Mouse (Mus musculus): ENCODE measurements around the gene Ppp1ca. TPM values are rescaled to one million over a fixed set of nuclear protein-coding genes. Genes with fewer than 3 reads are reported as not detected.
A peak's percentile ranks its signal among the peaks of the same experiment; 100 is the strongest.

The Ppp1ca gene
- polyA plus RNA-seq, 1 experiment from 2014 or later: 727 TPM

DNA sequence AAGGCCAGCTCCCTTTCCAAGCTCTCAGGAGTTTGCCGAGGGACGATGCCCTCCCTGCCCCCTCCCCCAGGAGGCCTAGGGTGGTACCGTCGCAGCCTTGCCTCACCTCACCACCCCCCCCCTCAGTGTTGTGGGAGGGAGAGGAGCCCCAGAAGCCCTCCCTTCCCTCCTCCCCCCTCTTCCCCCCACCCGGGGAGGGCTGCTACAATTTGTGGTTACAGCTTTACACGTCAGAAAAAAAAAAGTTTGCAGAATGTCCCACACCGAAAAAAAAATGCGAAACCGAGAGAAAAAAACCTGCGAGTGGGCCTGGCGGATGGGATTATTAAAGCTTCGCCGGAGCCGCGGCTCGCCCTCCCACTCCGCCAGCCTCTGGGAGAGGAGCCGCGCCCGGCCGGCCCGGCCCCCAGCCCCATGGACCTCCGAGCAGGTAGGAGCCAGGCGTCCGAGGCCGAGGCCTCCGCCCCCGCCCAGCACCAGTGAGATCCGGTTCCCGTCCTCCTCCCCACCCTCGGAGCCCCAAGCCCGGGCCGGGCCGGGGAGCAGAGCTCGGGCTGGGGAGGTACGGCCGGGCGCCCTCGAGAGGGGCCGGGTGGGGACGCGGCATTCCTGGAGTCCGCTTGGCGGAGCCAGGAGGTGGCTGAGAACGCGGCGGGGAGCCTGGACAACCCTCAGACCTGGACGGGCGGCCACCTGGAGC, 22.4 kb downstream of the Ppp1ca start, which contains the start of the genes Clcf1 and AC109138.7:
Gene Clcf1, plus strand, starts transcription at position 168 of the 700 bp plus-strand sequence.
Gene AC109138.7, plus strand, starts transcription at position 287 of the 700 bp plus-strand sequence.
- Histone ChIP-seq H3K9ac (ENCODE audit: low read length) (peak within 1 kb of the TSS; percentile 96), H3K27ac (ENCODE audit: low read length) (peak within 1 kb of the TSS; percentile 95), H3K4me3 (replicated peaks; ENCODE audit: low read length) (peak within 1 kb of the TSS; percentile 80), H3K4me1 (ENCODE audit: control insufficient read depth, insufficient read depth, low read length) (peaks cover 54% of the 10 kb centered on the region), H3K4me2 (ENCODE audit: low read depth, low read length) (peak within 1 kb of the TSS; percentile 92), H3K9me3 (replicated peaks; ENCODE audit: control insufficient read depth, low read length) (no peaks in the 10 kb centered on the region), H3K27me3 (ENCODE audit: control insufficient read depth, insufficient read depth, low read length) (no peaks in the 10 kb centered on the region), H3K36me3 (ENCODE audit: control insufficient read depth, insufficient read depth, low read length) (no peaks in the 10 kb centered on the region)
- ATAC-seq (ENCODE audit: insufficient read depth, low FRiP score): peak; percentile 61
- WGBS: under 1% methylated on average over 49 of the region's 49 CpGs

DNA sequence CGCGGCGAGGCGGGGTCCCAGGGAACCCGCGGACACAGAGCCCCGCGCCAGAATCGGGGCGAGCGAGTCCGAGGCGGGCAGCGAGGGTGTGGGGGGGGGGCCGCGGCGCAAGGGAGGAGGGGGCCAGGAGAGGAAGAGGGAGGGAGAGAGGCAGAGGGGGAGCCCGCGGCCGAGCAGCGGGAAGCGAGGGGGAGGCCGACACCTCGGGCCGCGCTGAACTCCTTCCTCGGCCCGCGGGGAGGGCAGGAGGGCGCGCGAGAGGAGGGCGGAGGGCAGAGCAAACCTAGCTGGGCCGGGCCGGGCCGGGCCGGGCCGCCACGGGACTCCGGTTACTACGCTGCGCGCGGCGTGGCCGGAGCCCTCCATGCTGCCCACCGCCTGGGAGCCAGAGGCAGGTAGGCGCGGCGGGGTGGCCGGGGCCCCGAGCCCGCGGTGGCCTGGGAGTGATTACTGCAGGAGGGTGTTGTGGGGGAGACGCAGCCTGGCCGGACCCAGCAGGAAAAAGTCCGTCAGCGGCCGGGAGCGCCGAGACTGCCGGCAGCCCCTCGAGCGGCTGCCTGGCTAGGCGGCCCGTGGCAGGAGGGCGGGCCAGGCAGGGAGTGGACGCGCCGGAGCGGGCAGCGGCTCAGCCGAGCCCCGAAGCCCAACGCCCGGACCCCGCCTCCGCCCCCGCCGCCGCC, 23.0 kb downstream of the Ppp1ca start:
- peaks cover 60% of the 10 kb centered on the region for H3K4me1 ChIP-seq (ENCODE audit: control insufficient read depth, insufficient read depth, low read length)
- under 1% methylated on average over 64 of the region's 81 CpGs for WGBS

DNA sequence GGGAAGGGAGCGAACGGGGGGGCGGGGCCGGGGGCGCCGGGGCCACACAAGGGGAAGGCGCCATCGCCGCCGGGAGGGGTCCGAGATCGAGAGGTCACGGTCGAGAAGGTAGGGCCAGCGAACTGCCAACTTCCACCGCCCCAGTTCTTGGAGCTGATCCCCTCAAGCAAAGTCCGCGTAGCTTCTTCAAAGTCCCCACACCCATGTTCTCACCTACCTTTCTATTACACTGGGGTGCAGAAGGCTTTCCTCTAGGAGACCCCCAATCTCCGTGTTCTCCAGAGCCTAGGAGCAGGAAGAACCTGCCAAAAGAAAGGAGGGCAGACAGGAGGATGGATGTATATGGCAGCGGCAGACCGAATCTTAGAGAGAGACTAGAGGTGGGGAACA, 23.6 kb downstream of the Ppp1ca start:
- under 1% methylated on average over 20 of the region's 21 CpGs for WGBS
- H3K36me3 ChIP-seq (ENCODE audit: control insufficient read depth, insufficient read depth, low read length): no peaks in the 10 kb centered on the region
- no peaks in the 10 kb centered on the region for H3K27me3 ChIP-seq (ENCODE audit: control insufficient read depth, insufficient read depth, low read length)
- peak overlapping the region; percentile 96 for H3K9ac ChIP-seq (ENCODE audit: low read length)
- no peaks in the 10 kb centered on the region for H3K9me3 ChIP-seq (replicated peaks; ENCODE audit: control insufficient read depth, low read length)
- peak overlapping the region; percentile 95 for H3K27ac ChIP-seq (ENCODE audit: low read length)
- H3K4me2 ChIP-seq (ENCODE audit: low read depth, low read length): peak overlapping the region; percentile 92
- peak overlapping the region; percentile 80 for H3K4me3 ChIP-seq (replicated peaks; ENCODE audit: low read length)
- H3K4me1 ChIP-seq (ENCODE audit: control insufficient read depth, insufficient read depth, low read length): peaks cover 66% of the 10 kb centered on the region
- ATAC-seq (ENCODE audit: insufficient read depth, low FRiP score): no peak

More for the DNA sequence above, 23.0 kb downstream of the Ppp1ca start:
- Histone ChIP-seq H3K27me3 (ENCODE audit: control insufficient read depth, insufficient read depth, low read length) (no peaks in the 10 kb centered on the region), H3K4me2 (ENCODE audit: low read depth, low read length) (peak overlapping the region; percentile 92), H3K4me3 (replicated peaks; ENCODE audit: low read length) (peak overlapping the region; percentile 80), H3K9me3 (replicated peaks; ENCODE audit: control insufficient read depth, low read length) (no peaks in the 10 kb centered on the region), H3K9ac (ENCODE audit: low read length) (peak overlapping the region; percentile 96), H3K27ac (ENCODE audit: low read length) (peak overlapping the region; percentile 95), H3K36me3 (ENCODE audit: control insufficient read depth, insufficient read depth, low read length) (no peaks in the 10 kb centered on the region)
- peak; percentile 34; the same call in 1 of the 2 replicates for ATAC-seq (ENCODE audit: insufficient read depth, low FRiP score)

- no peaks in the 10 kb centered on the region for H3K27me3 ChIP-seq (ENCODE audit: control insufficient read depth, insufficient read depth, low read length)
- H3K9me3 ChIP-seq (replicated peaks; ENCODE audit: control insufficient read depth, low read length): no peaks in the 10 kb centered on the region
- H3K27ac ChIP-seq (ENCODE audit: low read length): peak overlapping the region; percentile 79
- H3K4me1 ChIP-seq (ENCODE audit: control insufficient read depth, insufficient read depth, low read length): peaks cover 72% of the 10 kb centered on the region
- peak overlapping the region; percentile 58 for H3K9ac ChIP-seq (ENCODE audit: low read length)
- ATAC-seq (ENCODE audit: insufficient read depth, low FRiP score): 0 out of 2 replicates have a peak, but pooled peaks have one; percentile 8
- WGBS: 20% methylated on average over 14 of the region's 14 CpGs
- H3K36me3 ChIP-seq (ENCODE audit: control insufficient read depth, insufficient read depth, low read length): no peaks in the 10 kb centered on the region
- peak overlapping the region; percentile 28 for H3K4me3 ChIP-seq (replicated peaks; ENCODE audit: low read length)
- H3K4me2 ChIP-seq (ENCODE audit: low read depth, low read length): peak overlapping the region; percentile 92
Observed at GRCm38 (mm10) chr19:4216041-4216685, 24.3 kb downstream of the Ppp1ca start.

GRCm38 (mm10) chr19:4217140-4217539, 25.3 kb downstream of the Ppp1ca start:
- peak; percentile 11; the same call in 1 of the 2 replicates for ATAC-seq (ENCODE audit: insufficient read depth, low FRiP score)
- peak overlapping the region; percentile 79 for H3K27ac ChIP-seq (ENCODE audit: low read length)
- 10% methylated on average over 5 of the region's 5 CpGs for WGBS

DNA sequence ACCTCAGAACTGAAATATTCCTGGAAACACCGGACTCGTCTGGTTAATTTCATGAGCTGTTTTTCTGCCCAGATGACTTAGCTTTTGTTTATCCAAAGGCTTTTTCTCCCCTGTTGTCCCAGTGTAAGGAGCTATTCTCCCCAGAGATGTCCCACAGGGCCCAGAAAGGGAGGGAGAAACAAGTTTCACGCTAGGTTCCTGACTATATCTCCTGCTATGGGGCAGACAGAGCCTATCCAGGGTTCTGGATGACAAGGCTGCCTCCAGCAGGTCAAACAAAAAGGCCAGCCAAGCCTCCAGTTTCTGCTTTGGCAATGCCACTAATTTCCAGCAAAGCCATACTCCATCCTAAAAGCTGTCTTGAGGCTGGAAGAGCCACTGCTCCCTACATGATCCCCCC, 26.0 kb downstream of the Ppp1ca start:
- no peaks in the 10 kb centered on the region for H3K36me3 ChIP-seq (ENCODE audit: control insufficient read depth, insufficient read depth, low read length)
- no peak for ATAC-seq (ENCODE audit: insufficient read depth, low FRiP score)
- no peak overlapping the region for H3K4me3 ChIP-seq (replicated peaks; ENCODE audit: low read length)
- no peaks in the 10 kb centered on the region for H3K9me3 ChIP-seq (replicated peaks; ENCODE audit: control insufficient read depth, low read length)
- WGBS: 36% methylated on average over 3 of the region's 3 CpGs
- H3K4me1 ChIP-seq (ENCODE audit: control insufficient read depth, insufficient read depth, low read length): peaks cover 75% of the 10 kb centered on the region
- peak overlapping the region; percentile 79 for H3K27ac ChIP-seq (ENCODE audit: low read length)
- 0 out of 2 replicates have a peak overlapping the region, but pooled peaks have one; percentile 92 for H3K4me2 ChIP-seq (ENCODE audit: low read depth, low read length)
- no peak overlapping the region for H3K9ac ChIP-seq (ENCODE audit: low read length)
- H3K27me3 ChIP-seq (ENCODE audit: control insufficient read depth, insufficient read depth, low read length): no peaks in the 10 kb centered on the region

More at GRCm38 (mm10) chr19:4217140-4217539, 25.3 kb downstream of the Ppp1ca start:
- peak overlapping the region; percentile 92 for H3K4me2 ChIP-seq (ENCODE audit: low read depth, low read length)
- no peaks in the 10 kb centered on the region for H3K9me3 ChIP-seq (replicated peaks; ENCODE audit: control insufficient read depth, low read length)
- H3K36me3 ChIP-seq (ENCODE audit: control insufficient read depth, insufficient read depth, low read length): no peaks in the 10 kb centered on the region
- no peak overlapping the region for H3K4me3 ChIP-seq (replicated peaks; ENCODE audit: low read length)
- peak overlapping the region; percentile 58 for H3K9ac ChIP-seq (ENCODE audit: low read length)
- H3K4me1 ChIP-seq (ENCODE audit: control insufficient read depth, insufficient read depth, low read length): peaks cover 75% of the 10 kb centered on the region
- no peaks in the 10 kb centered on the region for H3K27me3 ChIP-seq (ENCODE audit: control insufficient read depth, insufficient read depth, low read length)

DNA sequence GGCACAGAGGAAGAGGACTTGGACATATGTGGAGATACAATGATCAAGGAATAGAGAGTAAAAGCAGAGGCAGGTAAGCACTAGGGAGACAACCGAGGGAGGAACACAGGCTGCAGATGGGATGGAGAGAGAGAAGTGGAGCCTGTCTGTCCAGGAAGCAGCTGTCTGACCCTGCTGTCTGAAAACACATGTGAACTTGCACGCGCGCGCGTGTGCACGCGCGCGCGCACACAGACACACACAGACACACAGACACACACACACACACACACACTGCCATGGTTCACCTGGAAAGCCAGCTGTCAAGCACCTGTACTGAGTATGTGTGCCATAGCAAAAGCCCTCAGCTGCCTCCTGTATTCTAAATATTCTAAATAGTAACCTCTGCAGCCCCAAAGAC, 26.4 kb downstream of the Ppp1ca start:
- H3K36me3 ChIP-seq (ENCODE audit: control insufficient read depth, insufficient read depth, low read length): no peaks in the 10 kb centered on the region
- peak overlapping the region; percentile 28 for H3K27ac ChIP-seq (ENCODE audit: low read length)
- H3K27me3 ChIP-seq (ENCODE audit: control insufficient read depth, insufficient read depth, low read length): no peaks in the 10 kb centered on the region
- no peak for ATAC-seq (ENCODE audit: insufficient read depth, low FRiP score)
- H3K9me3 ChIP-seq (replicated peaks; ENCODE audit: control insufficient read depth, low read length): no peaks in the 10 kb centered on the region
- H3K9ac ChIP-seq (ENCODE audit: low read length): no peak overlapping the region
- H3K4me2 ChIP-seq (ENCODE audit: low read depth, low read length): no peak overlapping the region
- no peak overlapping the region for H3K4me3 ChIP-seq (replicated peaks; ENCODE audit: low read length)
- WGBS: 71% methylated on average over 11 of the region's 11 CpGs
- H3K4me1 ChIP-seq (ENCODE audit: control insufficient read depth, insufficient read depth, low read length): peaks cover 71% of the 10 kb centered on the region

DNA sequence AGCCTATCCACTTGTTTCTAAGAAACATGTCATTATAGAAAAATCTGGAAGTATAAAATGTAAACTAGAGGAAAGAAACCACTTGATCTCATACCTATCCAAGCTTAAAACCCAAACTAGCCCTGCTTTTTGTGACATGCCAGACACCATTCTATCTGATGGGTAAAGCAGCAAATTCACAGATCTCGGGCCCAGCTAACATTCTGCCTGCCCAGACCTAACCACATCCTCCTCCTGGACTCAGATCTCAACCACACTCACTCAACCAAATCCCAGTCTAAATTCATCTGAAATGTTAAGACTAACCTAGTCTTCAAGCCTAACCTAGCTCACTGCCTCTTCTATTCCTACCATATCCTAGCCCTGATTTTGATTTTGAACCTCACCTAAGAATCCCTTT, 26.9 kb downstream of the Ppp1ca start:
- no peaks in the 10 kb centered on the region for H3K9me3 ChIP-seq (replicated peaks; ENCODE audit: control insufficient read depth, low read length)
- no peak for ATAC-seq (ENCODE audit: insufficient read depth, low FRiP score)
- WGBS: 69% methylated on average over 1 of the region's 1 CpGs
- no peak overlapping the region for H3K27ac ChIP-seq (ENCODE audit: low read length)
- H3K9ac ChIP-seq (ENCODE audit: low read length): no peak overlapping the region
- no peaks in the 10 kb centered on the region for H3K27me3 ChIP-seq (ENCODE audit: control insufficient read depth, insufficient read depth, low read length)
- H3K36me3 ChIP-seq (ENCODE audit: control insufficient read depth, insufficient read depth, low read length): no peaks in the 10 kb centered on the region
- peaks cover 66% of the 10 kb centered on the region for H3K4me1 ChIP-seq (ENCODE audit: control insufficient read depth, insufficient read depth, low read length)
- H3K4me3 ChIP-seq (replicated peaks; ENCODE audit: low read length): no peak overlapping the region
- no peak overlapping the region for H3K4me2 ChIP-seq (ENCODE audit: low read depth, low read length)

All from stomach, embryonic 16.5 days (tissue).